Mouse (Mus musculus): Measurements from ENCODE around the gene Cyp1a2.

The Cyp1a2 gene

DNA sequence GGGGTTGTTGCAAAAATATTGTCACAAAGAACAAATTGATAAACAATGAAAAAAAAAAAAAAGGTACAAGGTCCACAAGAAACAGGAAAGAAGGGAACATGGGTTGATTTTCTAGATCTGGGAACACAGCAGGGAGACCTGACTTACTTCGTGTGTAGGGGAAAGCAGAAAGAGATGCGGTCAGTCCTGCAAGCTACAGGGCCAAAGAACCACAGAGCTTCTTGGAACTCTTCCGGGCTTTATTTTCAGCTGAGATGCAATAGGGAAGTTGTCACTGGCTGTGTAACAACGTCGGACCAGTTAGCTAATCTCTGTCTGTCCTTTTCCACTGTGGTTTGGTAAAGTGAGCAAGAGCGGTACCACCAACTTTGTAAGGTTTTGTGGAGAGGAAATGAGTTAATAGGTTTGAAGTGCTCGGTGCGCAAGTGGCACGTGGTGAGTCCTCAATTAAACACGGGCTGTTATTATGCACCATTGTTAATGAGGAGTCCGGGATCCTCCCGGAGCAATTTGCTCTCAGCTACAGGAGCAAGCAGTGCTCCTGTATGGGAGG is 36.9 kb downstream of the Cyp1a2 start:
- DNase-seq (ENCODE audit: low read depth, low spot score), result peak; percentile 77

DNA sequence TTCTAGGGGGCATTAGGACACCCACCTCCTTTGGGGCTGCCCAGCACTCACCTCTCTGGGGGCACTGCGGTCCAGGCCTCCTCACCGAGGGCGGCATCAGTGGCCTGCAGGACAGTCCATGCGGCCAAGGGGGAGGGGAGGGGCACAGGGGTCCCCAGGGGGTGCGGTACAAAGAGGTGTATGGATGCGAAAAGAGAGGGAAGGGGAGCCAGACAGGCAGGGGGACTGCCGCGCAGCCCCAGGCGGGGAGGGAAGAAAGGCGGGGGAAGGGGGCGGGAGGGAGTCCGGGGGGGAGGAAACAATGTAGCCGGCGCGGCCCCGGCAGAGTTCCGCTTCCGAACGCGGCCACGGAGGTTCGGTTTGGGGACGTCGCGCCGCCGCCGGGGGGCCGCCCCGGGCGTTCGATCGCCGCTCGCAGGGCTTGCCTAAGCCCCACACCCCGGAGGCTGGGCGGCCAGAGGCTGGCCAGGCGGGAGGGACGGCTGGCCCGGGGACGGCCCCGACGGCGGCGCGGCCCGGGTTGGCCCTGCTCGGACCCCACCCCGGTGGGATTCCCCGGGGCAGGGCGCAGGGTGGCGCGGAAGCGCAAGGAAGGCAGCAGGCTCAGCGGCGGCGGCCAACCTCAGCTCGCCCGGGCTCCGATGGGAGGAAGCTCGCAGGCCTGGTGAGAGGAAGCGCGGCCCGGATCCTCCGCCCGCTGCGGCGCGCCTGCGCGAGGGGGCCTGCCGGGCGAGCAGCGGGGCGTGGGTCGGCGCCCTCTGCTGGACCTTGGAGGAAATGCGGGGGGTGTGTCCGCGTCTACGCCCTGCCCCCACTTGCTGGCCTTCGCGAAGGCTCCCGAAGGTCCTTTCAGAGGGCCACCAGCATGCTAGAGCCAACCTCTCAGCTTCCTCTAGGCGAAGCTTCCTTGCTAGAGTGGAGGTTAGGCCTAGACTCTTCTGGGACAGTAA is 38.3 kb downstream of the Cyp1a2 start:
- peak; percentile 97 for DNase-seq (ENCODE audit: low read depth, low spot score)

DNA sequence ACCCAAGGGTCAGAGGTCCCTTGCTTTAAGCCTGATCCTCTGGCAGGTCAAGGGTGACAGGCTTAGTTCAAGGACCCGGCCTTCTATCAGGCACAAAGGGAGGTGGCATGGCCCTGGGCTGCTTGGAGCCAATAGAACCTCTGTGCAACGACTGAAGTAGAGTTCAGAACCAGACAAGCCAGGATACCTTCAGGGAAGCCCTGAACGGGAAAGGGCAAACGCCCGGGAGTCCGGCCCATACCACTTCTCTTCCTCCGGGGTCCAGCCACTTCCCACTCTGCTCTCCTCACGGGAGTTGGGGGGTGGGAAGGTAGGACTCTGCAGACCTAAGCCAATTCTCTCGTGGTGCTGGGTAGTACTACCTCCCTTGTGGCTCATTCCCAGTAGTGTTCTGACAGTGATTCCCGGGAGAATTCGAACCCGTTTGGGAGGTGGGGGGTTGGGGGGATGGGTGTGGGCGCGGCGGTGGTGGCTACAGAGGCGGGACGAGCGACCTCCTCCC is 39.0 kb downstream of the Cyp1a2 start:
- no peak for DNase-seq (ENCODE audit: low read depth, low spot score)

DNA sequence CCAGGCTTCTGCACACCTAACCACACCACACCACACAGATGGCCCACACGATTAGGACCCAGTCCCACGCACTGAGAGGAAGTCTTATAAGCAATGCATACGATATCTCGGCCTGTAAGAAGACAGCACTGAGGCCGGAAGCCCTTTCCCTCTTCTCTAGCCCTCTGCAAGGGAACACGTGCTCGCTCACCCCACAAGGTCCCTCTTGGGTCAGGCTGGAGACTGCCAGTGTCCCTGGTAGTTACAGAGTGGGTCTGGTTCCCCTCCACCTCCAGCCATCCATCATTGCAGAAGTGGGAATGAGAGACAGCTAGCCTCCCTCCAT is 39.7 kb downstream of the Cyp1a2 start:
- DNase-seq (ENCODE audit: low read depth, low spot score), result peak; percentile 66

DNA sequence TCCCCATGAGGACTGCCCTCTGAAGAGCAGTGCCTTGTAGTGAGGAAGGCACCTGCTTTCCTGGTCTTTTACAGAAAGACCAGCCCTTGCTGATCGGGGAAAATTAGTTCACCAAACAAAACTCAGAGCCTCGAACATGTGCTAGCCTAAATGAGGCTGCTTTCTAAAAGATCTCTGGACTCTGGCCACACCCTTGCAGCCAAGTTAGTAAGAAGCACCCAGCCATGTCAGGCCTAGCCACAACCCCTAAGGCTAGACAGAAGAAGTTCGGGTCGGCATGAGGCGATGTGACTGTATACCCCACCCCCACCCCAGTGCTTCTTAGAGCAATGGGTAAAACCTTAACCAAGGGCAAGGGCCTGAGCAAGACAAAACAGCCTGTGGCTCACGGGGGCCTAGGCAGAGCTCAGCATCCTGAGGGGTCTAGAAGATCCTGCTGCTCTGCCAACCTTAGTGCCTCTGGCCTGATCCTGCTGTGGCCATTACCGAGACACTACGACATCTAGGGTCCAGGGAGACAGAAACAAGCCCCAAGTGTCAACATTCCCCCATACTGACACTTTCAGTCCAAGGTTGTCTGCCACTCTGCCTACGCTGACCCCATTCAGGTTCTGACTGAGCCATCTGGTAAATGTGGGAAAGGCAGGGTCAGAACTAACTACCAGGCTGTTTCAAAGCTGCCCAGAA is 40.2 kb downstream of the Cyp1a2 start:
- DNase-seq (ENCODE audit: low read depth, low spot score), result no peak

DNA sequence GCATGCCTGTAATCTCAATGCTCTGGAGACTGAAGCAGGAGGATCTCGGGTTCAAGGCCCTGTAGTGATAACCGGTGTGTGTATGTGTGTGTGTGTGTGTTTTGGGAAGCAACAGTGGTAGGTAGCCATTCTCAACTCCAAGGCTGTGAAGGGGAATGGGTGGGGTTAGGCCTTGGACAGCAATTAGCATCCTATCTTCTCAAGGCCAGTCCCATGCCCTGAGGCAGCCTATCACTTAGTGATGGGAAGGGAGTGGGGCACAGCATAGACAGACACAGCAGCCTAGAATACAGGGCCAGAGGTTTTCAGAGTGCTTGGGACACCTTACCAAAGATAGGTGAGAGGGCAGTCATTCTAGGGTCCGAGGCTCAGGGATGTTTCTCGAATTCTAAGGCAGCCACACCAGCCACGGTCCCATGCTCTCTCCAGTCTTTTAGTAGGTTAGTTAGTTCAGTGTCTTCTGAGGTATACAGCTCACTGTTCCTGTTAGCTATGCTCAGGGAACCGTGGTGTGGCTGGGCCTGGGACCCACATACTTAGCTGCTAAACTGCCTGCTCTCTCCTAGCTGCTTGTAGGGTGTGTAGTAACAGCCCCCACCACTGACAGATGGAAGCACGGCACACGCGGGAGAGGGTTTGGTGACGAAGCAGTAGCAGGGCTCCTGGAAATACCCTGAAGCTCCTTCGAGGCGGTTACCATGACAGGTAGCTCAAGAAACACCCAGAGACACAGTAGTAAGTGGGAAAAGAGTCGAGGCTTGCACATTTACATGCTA is 41.5 kb downstream of the Cyp1a2 start:
- DNase-seq (ENCODE audit: low read depth, low spot score), result peak; percentile 72

DNA sequence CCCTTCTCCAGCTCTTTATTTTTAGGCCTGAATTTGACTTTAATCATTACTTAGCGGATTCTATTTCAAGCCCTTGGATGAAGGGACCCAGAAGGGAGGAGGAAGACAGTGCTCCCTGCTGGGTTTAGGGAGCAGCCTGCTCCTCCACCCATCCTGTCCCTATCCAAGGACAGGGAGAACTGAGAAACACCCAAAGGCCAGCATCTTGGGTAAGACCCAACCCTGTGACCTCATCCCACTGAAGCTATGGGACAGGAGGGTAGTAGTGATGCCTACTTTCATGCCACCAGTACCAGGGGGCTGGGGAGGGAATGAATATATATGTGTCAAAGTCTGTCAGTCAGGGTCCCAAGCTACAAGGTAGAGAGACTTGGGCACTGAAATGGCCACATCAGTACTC is 42.5 kb downstream of the Cyp1a2 start:
- DNase-seq (ENCODE audit: low read depth, low spot score), result no peak

DNA sequence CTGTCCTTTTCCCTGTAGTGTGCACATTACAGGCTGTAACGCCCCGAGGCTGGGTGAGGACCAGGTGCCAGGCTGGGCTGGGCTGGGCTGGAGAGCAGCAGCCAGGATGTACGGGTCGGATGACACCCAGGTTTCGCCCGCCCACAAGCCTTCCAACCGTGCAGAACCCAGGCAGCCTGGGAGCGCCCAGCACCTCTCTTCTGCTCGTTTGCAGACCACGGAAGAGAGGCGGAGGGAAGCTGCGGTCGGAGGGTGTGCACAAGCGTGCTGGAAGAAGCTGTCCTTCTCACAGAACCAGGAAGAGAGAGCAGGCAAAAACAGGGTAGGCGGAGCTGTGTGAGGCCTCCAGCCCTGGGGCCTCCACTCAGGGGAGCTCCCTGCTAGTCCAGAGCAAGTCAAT is 43.1 kb downstream of the Cyp1a2 start:
- DNase-seq (ENCODE audit: low read depth, low spot score), result peak; percentile 92

DNA sequence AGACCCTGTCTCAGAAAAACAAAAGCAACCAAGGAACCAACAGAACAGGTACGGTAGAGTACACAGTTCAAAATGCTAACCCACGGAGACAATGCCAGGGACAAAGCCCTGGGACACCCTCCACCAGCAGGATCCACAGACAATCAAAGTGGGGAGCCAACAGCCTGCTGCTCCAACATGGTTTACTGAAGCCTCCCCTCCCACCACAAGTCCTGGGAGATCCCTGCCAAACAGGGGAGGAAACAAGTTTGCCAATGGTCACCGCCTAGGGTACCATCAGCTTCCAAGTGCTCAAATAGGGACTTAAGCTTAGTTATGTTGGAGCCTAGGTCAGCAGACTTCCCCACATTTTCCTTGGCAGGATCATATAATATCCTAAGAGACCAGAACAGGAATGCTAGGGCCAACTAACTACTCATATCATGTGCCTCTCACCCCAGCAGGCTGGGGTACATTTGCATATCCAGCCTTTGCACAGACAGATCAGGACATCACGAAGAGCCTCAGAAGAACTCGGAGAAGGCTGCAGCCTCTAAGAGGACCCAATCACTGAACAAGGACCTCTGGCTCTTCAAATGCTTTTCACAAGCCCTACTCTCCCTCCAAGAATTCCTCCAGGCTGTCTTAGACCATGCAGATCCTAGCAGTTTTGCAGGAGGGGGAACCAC is 43.7 kb downstream of the Cyp1a2 start:
- no peak for DNase-seq (ENCODE audit: low read depth, low spot score)

DNA sequence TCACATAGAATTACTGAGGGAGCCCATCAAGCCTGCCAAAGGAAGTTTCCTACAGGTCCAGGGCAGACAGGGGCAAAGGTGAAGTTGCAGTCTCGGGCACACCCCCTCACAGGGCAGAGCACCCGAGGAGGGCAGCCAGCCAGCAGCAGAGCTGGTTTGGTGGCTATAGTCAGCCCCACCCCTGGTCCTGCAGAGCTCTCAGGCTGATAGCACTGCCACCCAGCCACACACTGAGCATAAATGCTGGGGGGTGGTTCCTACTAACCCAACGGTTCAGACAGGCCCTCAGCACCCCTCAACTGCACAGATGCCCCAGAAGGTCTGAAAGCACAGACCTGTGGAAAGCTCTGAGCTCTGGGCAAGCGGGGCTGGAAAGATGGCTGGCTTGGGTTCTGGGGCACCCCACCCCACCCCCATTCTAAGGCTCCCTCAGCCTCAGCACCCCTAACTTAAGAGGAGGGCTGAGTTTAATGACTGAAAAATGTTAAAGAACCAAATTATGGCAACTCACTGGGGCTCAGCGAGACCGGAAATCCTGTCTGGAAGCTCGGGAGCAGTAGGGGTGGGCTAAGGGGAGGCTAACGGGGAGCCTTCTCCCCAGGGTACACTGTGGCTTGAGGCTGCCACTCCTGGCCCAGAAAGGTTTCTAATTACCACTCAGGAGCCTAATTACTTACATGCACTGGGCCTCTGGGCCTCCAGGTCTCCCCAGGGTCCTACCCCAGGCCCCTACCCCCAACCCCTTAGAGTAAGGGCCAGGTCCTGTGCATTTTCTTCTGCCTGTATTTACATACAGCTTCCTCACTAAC is 44.6 kb downstream of the Cyp1a2 start:
- no peak for DNase-seq (ENCODE audit: low read depth, low spot score)

DNA sequence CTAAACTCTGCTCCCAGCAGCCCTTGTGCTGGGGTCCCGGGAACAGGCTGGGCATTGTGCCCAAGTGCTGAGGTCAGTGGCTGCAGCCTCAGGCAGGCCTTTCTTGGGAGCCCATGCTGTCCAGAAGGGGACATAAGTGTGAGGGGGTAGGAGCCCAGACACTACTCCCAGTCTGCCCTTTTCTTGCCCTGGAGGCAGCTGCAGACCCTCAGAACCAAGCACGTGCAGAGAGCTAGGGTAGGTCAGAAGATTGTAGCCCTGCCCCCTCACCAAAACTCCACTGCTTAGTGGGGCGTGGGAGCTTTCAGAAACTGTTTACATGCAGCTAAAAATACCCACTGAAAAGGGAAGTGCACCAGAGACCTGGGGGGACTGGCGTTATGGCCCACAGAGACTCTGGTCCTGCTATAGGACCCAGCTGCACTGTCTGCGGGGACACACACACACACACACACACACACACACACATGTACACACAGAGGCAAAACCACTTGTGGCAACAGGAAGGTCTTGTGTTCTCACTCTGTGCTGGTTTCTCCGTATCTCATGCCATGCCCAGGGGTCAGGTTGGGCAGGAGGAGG is 45.7 kb downstream of the Cyp1a2 start:
- peak; percentile 46 for DNase-seq (ENCODE audit: low read depth, low spot score)

DNA sequence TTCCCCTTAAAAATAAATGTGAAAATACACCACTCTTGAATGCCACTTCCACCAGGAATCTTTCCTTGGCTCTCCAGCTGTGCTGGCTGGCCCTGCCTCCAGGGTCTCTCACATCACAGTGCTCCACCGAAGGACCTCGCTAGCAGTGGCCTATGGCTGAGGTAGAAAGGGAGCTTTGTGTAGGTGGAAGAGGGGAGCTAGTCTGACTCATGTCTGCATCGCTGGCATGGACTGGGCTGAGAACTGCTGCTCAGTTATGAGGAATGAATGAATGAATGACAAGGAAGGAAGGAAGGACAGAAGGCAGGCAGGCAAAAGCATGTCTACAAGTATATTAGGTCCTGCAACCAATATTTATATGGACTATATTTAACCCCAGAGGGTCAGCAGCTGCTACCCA is 46.2 kb downstream of the Cyp1a2 start:
- no peak for DNase-seq (ENCODE audit: low read depth, low spot score)

DNA sequence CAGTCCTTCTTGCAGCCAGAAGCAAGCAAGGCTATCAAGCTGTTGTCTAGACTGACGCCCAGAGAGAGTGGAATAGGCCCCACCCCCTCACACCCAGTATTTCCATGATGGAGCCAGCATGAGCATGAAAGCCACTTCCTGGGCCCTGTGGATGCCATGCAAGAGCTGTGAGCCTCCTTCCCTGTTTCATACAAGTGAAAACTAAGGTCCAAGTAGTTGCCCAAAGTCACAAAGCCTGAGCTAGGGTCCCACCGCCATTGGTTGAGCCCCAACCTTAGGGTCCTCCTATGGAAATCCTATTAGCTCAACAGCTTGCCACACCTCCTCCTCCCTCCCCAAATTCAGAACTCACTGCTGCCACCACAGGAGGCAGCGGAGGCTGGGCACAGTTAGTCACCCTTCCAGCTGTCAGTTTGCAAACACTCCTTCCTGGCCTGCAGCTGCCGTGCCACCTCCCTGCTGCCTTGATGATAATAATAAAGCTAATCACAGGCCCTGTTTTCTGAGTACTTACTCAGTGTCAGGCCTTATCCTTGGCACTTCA is 50.0 kb downstream of the Cyp1a2 start:
- peak; percentile 83 for DNase-seq (ENCODE audit: low read depth, low spot score)

DNA sequence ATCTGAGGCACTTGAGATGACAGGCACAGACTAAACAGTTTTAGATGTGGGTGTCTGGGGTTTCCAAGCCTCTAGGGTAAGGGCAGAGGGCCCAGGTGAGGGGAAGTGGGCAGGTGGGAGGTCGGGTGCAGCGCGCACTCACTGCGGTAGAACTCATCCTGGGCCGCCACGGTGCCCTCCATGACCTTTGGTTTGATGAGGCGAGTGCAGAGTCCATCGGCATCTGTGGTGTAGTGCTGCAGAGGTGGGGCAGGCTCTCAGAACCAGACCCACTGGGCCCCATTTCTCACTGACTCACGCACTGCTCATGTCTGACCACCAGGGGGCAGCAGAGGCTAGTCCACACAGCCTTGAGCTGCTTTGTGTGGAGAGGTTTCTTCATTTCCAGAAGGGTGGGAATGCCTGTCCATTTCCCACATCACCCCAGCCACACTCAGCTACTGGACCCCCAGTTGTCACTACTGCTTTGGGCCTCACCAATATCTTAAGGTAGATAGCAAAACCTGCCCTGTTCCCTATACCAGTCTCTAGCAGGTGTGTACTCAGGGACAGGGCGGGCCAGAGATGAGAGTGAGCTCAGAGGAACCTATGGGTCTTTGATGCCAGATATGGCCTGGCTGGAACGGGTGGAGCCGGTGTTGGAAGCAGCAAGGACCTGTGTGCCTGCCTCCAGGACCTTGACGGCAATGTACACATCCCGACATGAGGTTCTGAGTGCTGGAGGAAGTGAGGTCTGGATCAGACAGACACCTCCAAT is 54.2 kb downstream of the Cyp1a2 start:
- DNase-seq (ENCODE audit: low read depth, low spot score), result peak; percentile 91

DNA sequence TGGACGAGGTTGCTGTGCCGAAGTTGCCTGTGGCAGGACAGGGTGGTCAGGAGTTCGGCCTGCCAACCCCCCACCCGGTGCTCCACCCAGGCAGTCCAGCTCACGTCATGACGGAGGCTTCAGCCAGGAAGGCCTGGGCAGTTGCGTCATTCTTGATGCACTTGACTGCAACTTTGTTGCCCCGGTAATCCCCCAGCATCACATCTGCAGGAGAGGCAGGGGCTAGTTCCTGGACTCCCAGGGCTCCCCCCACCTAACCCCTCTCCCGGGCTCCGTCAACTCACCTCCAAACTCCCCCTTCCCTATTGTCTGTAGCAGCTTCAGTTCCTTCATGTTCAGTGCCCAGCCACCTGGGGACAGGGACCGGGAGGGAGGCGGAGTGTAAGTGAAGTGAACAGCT is 54.8 kb downstream of the Cyp1a2 start:
- DNase-seq (ENCODE audit: low read depth, low spot score), result no peak

DNA sequence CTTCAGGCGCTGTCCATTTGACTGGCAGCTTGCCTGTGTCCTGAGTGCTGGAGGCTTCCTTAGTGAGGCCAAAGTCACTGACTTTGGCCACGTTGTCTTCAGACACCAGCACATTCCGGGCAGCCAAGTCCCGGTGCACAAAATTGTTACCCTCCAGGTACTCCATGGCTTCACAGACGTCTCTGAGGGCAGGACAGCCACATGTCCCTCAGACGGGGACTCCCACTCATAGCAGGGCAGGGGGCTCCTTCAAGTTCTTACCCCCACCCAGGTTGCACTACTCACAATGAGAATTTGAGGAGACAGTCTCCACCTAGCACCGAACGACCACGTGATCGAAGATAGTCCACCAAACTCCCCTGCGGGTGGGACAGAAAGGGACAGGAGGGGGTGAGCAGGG is 55.6 kb downstream of the Cyp1a2 start:
- DNase-seq (ENCODE audit: low read depth, low spot score), result no peak

DNA sequence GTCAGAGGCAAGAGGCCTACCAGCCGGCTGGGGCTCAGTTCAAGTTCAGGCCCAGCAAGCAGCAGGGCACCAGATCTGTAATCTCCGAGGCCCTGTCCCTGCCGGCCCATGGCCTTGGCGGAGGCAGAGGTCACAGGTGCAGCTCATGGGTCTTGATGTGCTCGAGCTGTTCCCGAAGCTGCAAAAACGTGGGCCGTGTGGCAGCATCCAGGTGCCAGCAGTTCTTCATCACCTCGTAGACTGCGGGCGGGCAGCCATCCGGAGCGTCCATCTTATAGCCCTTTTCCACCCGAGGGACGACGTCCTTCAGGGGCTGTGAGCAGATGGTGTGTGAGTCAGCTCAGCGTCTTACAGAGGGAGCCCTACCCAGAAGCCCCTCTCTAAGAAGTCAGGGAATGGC is 56.3 kb downstream of the Cyp1a2 start:
- DNase-seq (ENCODE audit: low read depth, low spot score), result no peak

Data from CD4-positive, CD25-positive, alpha-beta regulatory T cell, adult 2 months (primary cell).